Mouse (Mus musculus): Measurements from ENCODE around the gene Olfr1188. TPM values are rescaled to one million over a fixed set of nuclear protein-coding genes. Genes with fewer than 3 reads are reported as not detected.
"Not testable (repeated sequence)": the region's sequence is repeated elsewhere in the genome, so short reads cannot be mapped to it uniquely, and the experiment has no call there.

Olfr1188 gene
- polyA plus RNA-seq (2017; shearing (Covaris generic)): not detected

- no peak for ATAC-seq
Measured at GRCm38 (mm10) chr2:88556635-88557034, at the start of gene Olfr1188. Gene Olfr1188 (plus strand): TSS chr2:88556935.

- no peak for ATAC-seq
Measured at GRCm38 (mm10) chr2:88518251-88518650, 38.5 kb upstream of the Olfr1188 start, which contains the start of gene Olfr1186. Gene Olfr1186 (plus strand): TSS chr2:88518551.

- no peak for ATAC-seq
Measured at GRCm38 (mm10) chr2:88525720-88526119, 31.0 kb upstream of the Olfr1188 start.

- not testable (repeated sequence) for ATAC-seq
Measured at GRCm38 (mm10) chr2:88572696-88573095, 16.0 kb downstream of the Olfr1188 start.

- no peak for ATAC-seq
Measured at GRCm38 (mm10) chr2:88586154-88586553, 29.4 kb downstream of the Olfr1188 start, which contains the start of gene Olfr1189. Gene Olfr1189 (plus strand): TSS chr2:88586454.

Other genes with a start within 250 kb of the Olfr1188 start
- gene Olfr1174-ps, start 241.8 kb upstream of the Olfr1188 start, polyA plus RNA-seq (2017; shearing (Covaris generic)): not detected
- gene Olfr1175-ps, start 229.7 kb upstream of the Olfr1188 start, polyA plus RNA-seq (2017; shearing (Covaris generic)): under 1 TPM in 1 of 2 experiments, not detected in 1; 0.20 TPM
- gene Olfr1176, start 220.2 kb upstream of the Olfr1188 start, polyA plus RNA-seq (2017; shearing (Covaris generic)): not detected
- not detected for gene Olfr1177-ps, start 210.4 kb upstream of the Olfr1188 start, polyA plus RNA-seq (2017; shearing (Covaris generic))
- gene Olfr1178, start 169.9 kb upstream of the Olfr1188 start, polyA plus RNA-seq (2017; shearing (Covaris generic)): not detected
- not detected for gene Olfr1179, start 150.5 kb upstream of the Olfr1188 start, polyA plus RNA-seq (2017; shearing (Covaris generic))
- gene Olfr1180, start 137.8 kb upstream of the Olfr1188 start, polyA plus RNA-seq (2017; shearing (Covaris generic)): not detected
- not detected for gene Olfr1181, start 130.8 kb upstream of the Olfr1188 start, polyA plus RNA-seq (2017; shearing (Covaris generic))
- under 1 TPM in 1 of 2 experiments, not detected in 1; 0.21 TPM for gene Gm13757, start 107.8 kb upstream of the Olfr1188 start, polyA plus RNA-seq (2017; shearing (Covaris generic))
- gene Olfr1183, start 102.1 kb upstream of the Olfr1188 start, polyA plus RNA-seq (2017; shearing (Covaris generic)): not detected
- not detected for gene Olfr1184, start 73.3 kb upstream of the Olfr1188 start, polyA plus RNA-seq (2017; shearing (Covaris generic))
- gene Olfr1185-ps1, start 63.6 kb upstream of the Olfr1188 start, polyA plus RNA-seq (2017; shearing (Covaris generic)): under 1 TPM in 1 of 2 experiments, not detected in 1; 0.16 TPM
- gene Olfr1186, start 38.4 kb upstream of the Olfr1188 start, polyA plus RNA-seq (2017; shearing (Covaris generic)): not detected
- not detected for gene Olfr1189, start 29.5 kb downstream of the Olfr1188 start, polyA plus RNA-seq (2017; shearing (Covaris generic))
- gene Olfr1191-ps1, start 83.6 kb downstream of the Olfr1188 start, polyA plus RNA-seq (2017; shearing (Covaris generic)): not detected
- gene Olfr1192-ps1, start 91.6 kb downstream of the Olfr1188 start, polyA plus RNA-seq (2017; shearing (Covaris generic)): not detected
- gene Olfr1193, start 118.7 kb downstream of the Olfr1188 start, polyA plus RNA-seq (2017; shearing (Covaris generic)): not detected
- gene Olfr1195, start 132.3 kb downstream of the Olfr1188 start, polyA plus RNA-seq (2017; shearing (Covaris generic)): under 1 TPM in 1 of 2 experiments, not detected in 1; 0.17 TPM
- not detected for gene Olfr1196, start 147.7 kb downstream of the Olfr1188 start, polyA plus RNA-seq (2017; shearing (Covaris generic))
- not detected for gene Olfr1197, start 175.4 kb downstream of the Olfr1188 start, polyA plus RNA-seq (2017; shearing (Covaris generic))
- gene Olfr1198, start 194.4 kb downstream of the Olfr1188 start, polyA plus RNA-seq (2017; shearing (Covaris generic)): not detected
- gene Olfr1199, start 203.5 kb downstream of the Olfr1188 start, polyA plus RNA-seq (2017; shearing (Covaris generic)): not detected
- gene Olfr1200, start 213.6 kb downstream of the Olfr1188 start, polyA plus RNA-seq (2017; shearing (Covaris generic)): not detected
- gene Olfr1201, start 236.1 kb downstream of the Olfr1188 start, polyA plus RNA-seq (2017; shearing (Covaris generic)): not detected

Measured in activated CD4-positive, CD25-positive, alpha-beta regulatory T cell, adult 4 months (primary cell).